Mouse (Mus musculus) liver, embryonic 16.5 days (tissue): ENCODE data around the gene Spdef. TPM values are rescaled to one million over a fixed set of nuclear protein-coding genes. Genes with fewer than 3 reads are reported as not detected.

Experiments used
- ATAC-seq: fragments of 200-750 bp; cut with Nextera tagmentation; 2 replicates; pipeline ENCODE4 v1.8.0; 2017; ENCODE audit warnings: low read depth, mild to moderate bottlenecking, moderate number of reproducible peaks, moderate library complexity
- H3K27ac ChIP-seq: fragments of 300-500 bp; sonication (generic); 2 replicates; pipeline ENCODE4 v1.5.1; 2014; ENCODE audit warnings: mild to moderate bottlenecking, low read length
- H3K27me3 ChIP-seq: fragments of 300-500 bp; sonication (generic); 2 replicates; pipeline ENCODE4 v1.6.1; 2014; ENCODE audit warnings: low read depth, low read length, mixed read lengths; ENCODE audit not compliant: control insufficient read depth, insufficient read depth
- H3K36me3 ChIP-seq: fragments of 300-500 bp; sonication (generic); 2 replicates; pipeline ENCODE4 v1.6.1; 2014; ENCODE audit warnings: mild to moderate bottlenecking; ENCODE audit not compliant: control insufficient read depth, insufficient read depth
- H3K4me1 ChIP-seq: fragments of 300-500 bp; sonication (generic); 2 replicates; pipeline ENCODE4 v1.6.1; 2014; ENCODE audit warnings: low read depth, low read length, mixed read lengths; ENCODE audit not compliant: control insufficient read depth
- H3K4me2 ChIP-seq: fragments of 300-500 bp; sonication (generic); 2 replicates; pipeline ENCODE4 v1.6.1; 2014; ENCODE audit warnings: low read depth, low read length, mixed read lengths
- H3K4me3 ChIP-seq: fragments of 300-500 bp; sonication (generic); 2 replicates; pipeline ENCODE4 v1.5.1; 2014; ENCODE audit warnings: low read depth, mild to moderate bottlenecking, low read length
- H3K9ac ChIP-seq: fragments of 300-500 bp; sonication (generic); 2 replicates; pipeline ENCODE4 v1.6.1; 2014; ENCODE audit warnings: low read depth, low read length
- H3K9me3 ChIP-seq: fragments of 300-500 bp; sonication (generic); replicated peaks from 2 replicates; pipeline ENCODE4 v1.6.1; 2016; ENCODE audit warnings: low read length; ENCODE audit not compliant: control insufficient read depth
- WGBS: fragments of 180-500 bp; shearing (Covaris S2); extraction: QIAGEN DNeasy Blood & Tissue Kit; methylation state at CpG from one replicate; pipeline ENCODE4 v1.1.7; 2014; ENCODE audit not compliant: insufficient replicate concordance; 5-methylcytosine and 5-hydroxymethylcytosine counted together
- polyA plus RNA-seq: library from polyadenylated mRNA; unstranded; fragments of >200 nt; fragmentation: Nextera tagmentation; extraction: Ambion mirVana; gene quantifications from 2 replicates; pipeline ENCODE4 v1.2.1, GENCODE M21; 2015

Spdef gene
- polyA plus RNA-seq, 1 experiment from 2014 or later, result 0.12 TPM

DNA sequence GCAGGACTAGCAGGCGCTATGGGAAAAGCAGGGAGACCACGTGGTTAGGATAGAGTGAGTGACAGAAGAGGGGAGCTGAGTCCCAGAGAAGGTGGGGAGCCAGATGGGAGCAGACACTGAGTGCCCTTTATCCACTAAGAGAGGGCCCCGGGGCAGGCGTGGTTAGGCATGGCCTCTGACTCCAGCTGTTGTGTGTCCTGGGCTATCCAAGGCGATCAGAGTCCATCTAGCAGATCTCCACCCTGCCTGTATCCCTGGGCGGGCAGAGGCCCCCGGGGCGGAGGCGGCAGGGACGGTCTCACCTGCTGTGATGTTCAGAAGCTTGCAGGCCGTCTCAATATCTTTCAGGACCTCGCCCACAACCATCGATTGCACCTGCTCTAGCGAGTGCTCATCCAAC, 9.1 kb downstream of the Spdef start:
- WGBS, result 54% methylated on average over 12 of the region's 14 CpGs
- H3K4me1 ChIP-seq, result no peaks in the 10 kb centered on the region
- ATAC-seq, result no peak
- H3K9ac ChIP-seq, result no peak overlapping the region
- H3K36me3 ChIP-seq, result no peaks in the 10 kb centered on the region
- H3K27ac ChIP-seq, result no peak overlapping the region
- no peak overlapping the region for H3K4me2 ChIP-seq
- H3K4me3 ChIP-seq, result no peak overlapping the region
- H3K9me3 ChIP-seq, result no peaks in the 10 kb centered on the region
- H3K27me3 ChIP-seq, result peaks cover 6% of the 10 kb centered on the region; the same call in 1 of the 2 replicates

DNA sequence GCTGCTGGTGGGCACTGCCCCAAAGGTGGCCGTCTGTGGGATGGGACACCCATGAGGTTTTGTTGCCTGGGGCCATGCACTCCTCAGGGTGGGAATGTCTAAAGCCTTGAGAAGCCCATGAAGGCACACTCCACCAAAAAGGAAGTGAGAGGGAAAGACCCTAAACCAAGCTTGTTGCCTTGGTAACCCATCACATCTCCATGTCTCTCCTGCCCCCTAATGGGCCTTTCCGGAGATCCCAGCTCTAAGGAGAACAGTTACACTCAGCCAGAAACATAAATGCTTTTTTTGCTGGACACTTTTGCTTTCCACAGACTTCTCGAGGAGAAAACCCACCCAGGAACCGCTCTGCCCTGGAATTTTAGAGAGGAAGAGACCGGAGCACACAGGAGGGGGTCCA, 10.5 kb downstream of the Spdef start:
- no peaks in the 10 kb centered on the region for H3K4me1 ChIP-seq
- H3K9me3 ChIP-seq, result no peaks in the 10 kb centered on the region
- peaks cover 6% of the 10 kb centered on the region; the same call in 1 of the 2 replicates for H3K27me3 ChIP-seq
- 41% methylated on average over 5 of the region's 5 CpGs for WGBS
- no peak overlapping the region for H3K9ac ChIP-seq
- no peak overlapping the region for H3K4me3 ChIP-seq
- no peak overlapping the region for H3K27ac ChIP-seq
- H3K36me3 ChIP-seq, result no peaks in the 10 kb centered on the region
- H3K4me2 ChIP-seq, result no peak overlapping the region
- no peak for ATAC-seq

DNA sequence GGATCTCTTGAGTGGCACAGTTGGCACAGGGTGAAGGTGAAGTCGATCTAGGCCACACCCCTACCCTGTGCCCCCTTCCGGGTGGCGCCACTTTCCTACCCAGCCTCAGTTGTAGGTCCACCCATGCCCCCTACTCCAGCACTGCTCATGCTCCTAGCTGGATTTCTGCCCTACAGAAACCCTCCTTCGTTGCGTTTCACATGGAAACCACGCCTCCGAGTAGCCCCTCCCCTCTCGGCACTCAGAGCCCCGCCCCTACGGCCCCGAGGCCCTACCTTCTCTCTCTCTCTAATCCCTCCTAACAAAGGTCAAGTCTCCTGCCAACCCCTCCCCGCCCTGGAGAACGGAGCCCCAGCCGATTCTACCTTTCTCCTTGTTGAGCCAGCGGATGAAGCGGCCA, 12.0 kb downstream of the Spdef start:
- H3K4me2 ChIP-seq, result peak overlapping the region; percentile 39
- H3K4me3 ChIP-seq, result no peak overlapping the region
- no peak overlapping the region for H3K9ac ChIP-seq
- WGBS, result 8% methylated on average over 16 of the region's 16 CpGs
- H3K9me3 ChIP-seq, result no peaks in the 10 kb centered on the region
- no peaks in the 10 kb centered on the region for H3K4me1 ChIP-seq
- H3K27ac ChIP-seq, result no peak overlapping the region
- H3K36me3 ChIP-seq, result no peaks in the 10 kb centered on the region
- 0 out of 2 replicates have a peak, but pooled peaks have one; percentile 35 for ATAC-seq
- H3K27me3 ChIP-seq, result peaks cover 6% of the 10 kb centered on the region; the same call in 1 of the 2 replicates

DNA sequence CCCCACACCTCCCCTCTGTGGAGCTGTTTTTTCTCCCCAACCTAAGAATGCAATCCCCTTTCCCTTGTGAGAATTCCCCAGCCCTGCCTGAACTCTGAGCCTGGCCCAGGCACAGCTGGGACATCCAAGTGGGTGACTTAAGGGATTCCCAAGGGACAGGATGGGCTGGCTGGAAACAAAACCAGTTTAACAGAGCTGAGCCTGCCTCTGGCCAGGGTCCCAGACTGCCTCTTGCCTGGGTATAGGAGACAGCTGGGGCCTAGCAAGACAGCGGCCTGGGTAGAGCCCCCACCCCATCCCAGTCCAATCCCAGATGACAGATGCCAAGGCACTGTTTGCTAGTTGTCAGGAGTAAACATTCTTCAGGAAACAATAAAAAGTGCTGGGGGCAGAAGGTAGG, 15.9 kb downstream of the Spdef start:
- no peak overlapping the region for H3K4me2 ChIP-seq
- no peaks in the 10 kb centered on the region; the same call in 1 of the 2 replicates for H3K4me1 ChIP-seq
- WGBS, result 71% methylated on average over 1 of the region's 1 CpGs
- no peaks in the 10 kb centered on the region for H3K36me3 ChIP-seq
- H3K27ac ChIP-seq, result no peak overlapping the region
- no peak overlapping the region for H3K4me3 ChIP-seq
- no peaks in the 10 kb centered on the region for H3K9me3 ChIP-seq
- no peak overlapping the region for H3K9ac ChIP-seq
- H3K27me3 ChIP-seq, result peaks cover 6% of the 10 kb centered on the region; the same call in 1 of the 2 replicates
- no peak for ATAC-seq

DNA sequence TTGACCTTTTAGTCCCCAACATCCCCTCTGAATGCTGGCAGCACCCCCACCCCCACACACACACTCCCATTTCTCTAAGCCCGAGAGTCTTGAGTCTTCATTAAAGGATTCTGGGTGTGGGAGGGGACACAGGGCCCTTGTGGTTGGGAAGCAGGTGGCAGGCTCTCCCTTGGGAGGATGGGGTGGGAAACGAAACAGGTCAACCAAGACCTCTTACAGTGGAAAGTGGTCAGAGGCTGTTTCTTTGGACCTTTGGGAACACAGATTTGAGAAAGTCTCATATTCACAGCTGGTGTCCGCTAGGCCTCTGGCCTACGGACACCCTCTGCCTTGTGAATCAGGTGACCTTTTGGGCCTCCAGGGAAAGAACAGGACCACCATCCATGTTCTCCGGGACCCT, 19.1 kb downstream of the Spdef start:
- WGBS, result 69% methylated on average over 5 of the region's 5 CpGs
- Histone ChIP-seq H3K4me2 (no peak overlapping the region), H3K9ac (no peak overlapping the region), H3K27ac (no peak overlapping the region), H3K4me1 (no peaks in the 10 kb centered on the region; the same call in 1 of the 2 replicates), H3K27me3 (peaks cover 10% of the 10 kb centered on the region; the same call in 1 of the 2 replicates), H3K4me3 (no peak overlapping the region), H3K36me3 (no peaks in the 10 kb centered on the region), H3K9me3 (no peaks in the 10 kb centered on the region)
- no peak for ATAC-seq

DNA sequence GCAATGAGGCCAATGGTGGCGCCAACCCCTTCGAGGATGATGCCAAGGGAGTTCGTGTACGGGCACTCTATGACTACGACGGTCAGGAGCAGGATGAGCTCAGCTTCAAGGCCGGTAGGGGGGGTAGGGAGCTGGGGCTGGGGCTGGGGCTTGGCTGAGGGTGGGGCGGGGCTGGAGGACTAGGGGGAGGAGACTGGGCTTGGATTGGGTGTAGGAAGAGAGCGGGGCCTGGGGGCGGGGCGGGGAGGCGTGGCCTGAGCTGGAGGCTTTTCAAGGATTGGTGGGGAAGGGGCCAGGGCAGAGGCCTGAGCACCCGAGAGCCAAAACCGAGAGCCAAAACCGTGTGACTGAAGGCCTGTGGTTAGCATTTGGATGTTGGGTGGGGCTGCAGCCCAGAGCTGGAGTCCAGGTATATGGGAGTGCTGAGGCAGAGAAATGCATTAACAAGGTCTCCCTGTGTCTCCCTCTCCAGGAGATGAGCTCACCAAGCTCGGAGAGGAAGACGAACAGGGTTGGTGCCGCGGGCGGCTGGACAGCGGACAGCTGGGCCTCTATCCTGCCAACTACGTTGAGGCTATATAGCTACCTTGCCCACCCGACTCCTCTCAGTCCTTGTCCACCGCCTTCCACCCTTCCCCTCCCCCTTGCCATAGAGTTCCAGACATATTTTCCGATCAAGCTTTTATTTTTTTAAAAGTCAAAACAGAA, 20.6 kb downstream of the Spdef start:
- Histone ChIP-seq H3K4me1 (no peaks in the 10 kb centered on the region; the same call in 1 of the 2 replicates), H3K4me2 (peak overlapping the region; percentile 44), H3K9ac (no peak overlapping the region), H3K9me3 (no peaks in the 10 kb centered on the region), H3K4me3 (peak overlapping the region; percentile 4; the same call in 1 of the 2 replicates), H3K27ac (no peak overlapping the region), H3K27me3 (peaks cover 10% of the 10 kb centered on the region; the same call in 1 of the 2 replicates), H3K36me3 (no peaks in the 10 kb centered on the region)
- WGBS, result 4% methylated on average over 24 of the region's 25 CpGs
- peak; percentile 83 for ATAC-seq

DNA sequence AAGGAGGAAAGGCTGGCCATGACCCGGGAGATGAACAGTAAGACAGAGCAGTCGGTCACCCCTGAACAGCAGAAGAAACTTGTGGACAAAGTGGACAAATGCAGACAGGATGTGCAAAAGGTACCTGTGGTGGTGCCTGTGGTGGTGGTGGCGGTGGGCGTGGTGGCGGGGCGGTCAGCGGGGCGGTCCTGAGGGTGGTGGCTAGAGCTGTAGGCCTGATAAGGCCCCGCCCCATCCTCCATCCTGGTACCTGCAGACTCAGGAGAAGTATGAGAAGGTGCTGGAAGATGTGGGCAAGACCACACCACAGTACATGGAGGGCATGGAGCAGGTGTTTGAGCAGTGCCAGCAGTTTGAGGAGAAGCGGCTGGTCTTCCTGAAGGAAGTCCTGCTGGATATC, 23.1 kb downstream of the Spdef start:
- H3K9ac ChIP-seq, result no peak overlapping the region
- no peak overlapping the region for H3K4me2 ChIP-seq
- no peaks in the 10 kb centered on the region for H3K9me3 ChIP-seq
- WGBS, result 43% methylated on average over 10 of the region's 10 CpGs
- no peak overlapping the region for H3K27ac ChIP-seq
- no peaks in the 10 kb centered on the region for H3K36me3 ChIP-seq
- peaks cover 10% of the 10 kb centered on the region; the same call in 1 of the 2 replicates for H3K27me3 ChIP-seq
- peaks cover 3% of the 10 kb centered on the region for H3K4me1 ChIP-seq
- ATAC-seq, result no peak
- H3K4me3 ChIP-seq, result no peak overlapping the region

DNA sequence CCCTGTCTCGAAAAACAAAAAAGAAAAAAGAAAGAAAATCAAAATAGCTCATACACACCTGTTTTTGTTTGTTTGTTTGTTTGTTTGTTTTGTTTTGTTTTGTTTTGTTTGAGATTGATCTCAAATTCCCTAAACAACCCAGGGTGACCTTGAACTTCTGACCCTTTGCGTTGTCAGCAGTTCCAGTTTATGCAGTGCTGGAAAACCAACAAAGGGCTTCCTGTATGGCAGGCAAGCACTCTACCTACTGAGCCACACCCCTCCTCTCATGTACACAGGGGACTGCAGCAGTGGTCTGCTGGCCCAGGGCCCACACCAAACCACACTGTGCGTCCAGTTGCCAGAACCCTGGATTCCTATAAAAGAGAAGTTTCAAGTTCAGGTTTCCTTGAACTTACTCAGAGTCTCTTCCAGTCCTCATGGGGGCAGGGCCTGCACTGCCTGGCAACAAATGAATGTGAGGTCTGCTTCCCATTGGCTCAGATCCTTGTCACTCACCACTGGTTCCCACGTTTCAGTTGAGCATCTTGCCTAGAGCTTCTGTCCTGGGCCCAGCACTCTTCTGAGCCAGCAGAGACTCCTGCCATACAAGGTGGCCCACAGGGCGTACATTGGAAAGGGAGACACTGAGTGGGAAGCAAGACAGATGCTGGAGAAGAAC, 24.7 kb downstream of the Spdef start:
- Histone ChIP-seq H3K9ac (no peak overlapping the region), H3K27me3 (peaks cover 10% of the 10 kb centered on the region; the same call in 1 of the 2 replicates)
- no peak for ATAC-seq

DNA sequence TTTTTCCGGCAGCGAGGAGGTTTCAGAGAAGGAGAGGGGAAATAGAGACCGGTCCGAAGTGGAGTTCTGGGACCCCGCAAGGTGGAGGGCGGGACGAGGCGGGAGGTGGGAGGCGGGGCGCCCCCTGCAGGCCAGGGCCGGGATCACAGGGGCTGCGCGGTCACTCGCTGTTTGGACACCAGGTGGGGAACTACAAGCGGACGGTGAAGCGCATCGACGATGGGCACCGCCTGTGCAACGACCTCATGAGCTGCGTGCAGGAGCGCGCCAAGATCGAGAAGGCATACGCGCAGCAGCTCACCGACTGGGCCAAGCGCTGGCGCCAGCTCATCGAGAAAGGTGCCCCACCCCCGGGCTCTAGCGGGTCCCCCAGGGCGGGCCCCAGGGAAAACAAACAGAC, 26.2 kb downstream of the Spdef start:
- Histone ChIP-seq H3K9me3 (no peaks in the 10 kb centered on the region), H3K4me1 (peaks cover 3% of the 10 kb centered on the region), H3K4me3 (peak overlapping the region; percentile 24; the same call in 1 of the 2 replicates), H3K9ac (no peak overlapping the region), H3K36me3 (no peaks in the 10 kb centered on the region), H3K27ac (no peak overlapping the region), H3K27me3 (peaks cover 10% of the 10 kb centered on the region; the same call in 1 of the 2 replicates), H3K4me2 (peak overlapping the region; percentile 55)
- 1% methylated on average over 34 of the region's 34 CpGs for WGBS
- no peak for ATAC-seq

More for the DNA sequence above, 24.7 kb downstream of the Spdef start:
- no peak overlapping the region for H3K27ac ChIP-seq
- H3K9me3 ChIP-seq, result no peaks in the 10 kb centered on the region
- no peak overlapping the region for H3K4me3 ChIP-seq
- peaks cover 3% of the 10 kb centered on the region for H3K4me1 ChIP-seq
- no peak overlapping the region for H3K4me2 ChIP-seq
- WGBS, result 42% methylated on average over 5 of the region's 5 CpGs
- H3K36me3 ChIP-seq, result no peaks in the 10 kb centered on the region
